Mouse (Mus musculus): ENCODE measurements at regions not wholly inside any gene's neighbourhood (a gene's known extent, or its start where the extent isn't known, plus 50 kb on each side); places are given as distances from the start of the nearest gene placed in this dataset.

DNA sequence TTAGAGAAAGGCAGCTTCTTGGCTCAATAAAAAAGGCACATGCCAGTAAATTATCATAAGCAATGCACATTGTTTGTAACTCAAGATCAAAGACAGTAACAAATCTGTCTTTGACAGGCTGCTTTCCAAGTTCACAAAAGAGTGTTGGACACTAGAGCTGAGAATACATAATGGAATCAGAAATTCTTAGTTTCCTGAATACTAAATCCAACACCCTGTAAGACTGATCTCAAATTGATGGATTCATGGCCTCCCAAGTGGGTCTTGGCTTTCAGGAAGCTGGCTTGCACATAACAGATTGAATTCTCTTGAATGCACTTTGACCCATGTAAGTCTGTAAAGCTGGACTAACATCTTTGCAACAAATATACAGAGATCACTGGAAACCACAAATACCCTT, 201.1 kb upstream of the Rack1 start:
- no peak for TF ChIP-seq CTCF (IDR thresholded peaks at IDR 0.05; ENCODE audit: control insufficient read depth, insufficient read depth, insufficient read length)
- TF ChIP-seq MYOG (IDR thresholded peaks at IDR 0.05; ENCODE audit: control insufficient read depth, extremely low read depth, insufficient read length): no peak
- no peak for TF ChIP-seq MYOD1 (IDR thresholded peaks at IDR 0.05; ENCODE audit: control insufficient read depth, insufficient read length, low read depth)
- no peak for TF ChIP-seq USF1 (IDR thresholded peaks at IDR 0.05; ENCODE audit: low read depth)
